Mouse (Mus musculus): Measurements from ENCODE around the gene Zfp771.

The Zfp771 gene

DNA sequence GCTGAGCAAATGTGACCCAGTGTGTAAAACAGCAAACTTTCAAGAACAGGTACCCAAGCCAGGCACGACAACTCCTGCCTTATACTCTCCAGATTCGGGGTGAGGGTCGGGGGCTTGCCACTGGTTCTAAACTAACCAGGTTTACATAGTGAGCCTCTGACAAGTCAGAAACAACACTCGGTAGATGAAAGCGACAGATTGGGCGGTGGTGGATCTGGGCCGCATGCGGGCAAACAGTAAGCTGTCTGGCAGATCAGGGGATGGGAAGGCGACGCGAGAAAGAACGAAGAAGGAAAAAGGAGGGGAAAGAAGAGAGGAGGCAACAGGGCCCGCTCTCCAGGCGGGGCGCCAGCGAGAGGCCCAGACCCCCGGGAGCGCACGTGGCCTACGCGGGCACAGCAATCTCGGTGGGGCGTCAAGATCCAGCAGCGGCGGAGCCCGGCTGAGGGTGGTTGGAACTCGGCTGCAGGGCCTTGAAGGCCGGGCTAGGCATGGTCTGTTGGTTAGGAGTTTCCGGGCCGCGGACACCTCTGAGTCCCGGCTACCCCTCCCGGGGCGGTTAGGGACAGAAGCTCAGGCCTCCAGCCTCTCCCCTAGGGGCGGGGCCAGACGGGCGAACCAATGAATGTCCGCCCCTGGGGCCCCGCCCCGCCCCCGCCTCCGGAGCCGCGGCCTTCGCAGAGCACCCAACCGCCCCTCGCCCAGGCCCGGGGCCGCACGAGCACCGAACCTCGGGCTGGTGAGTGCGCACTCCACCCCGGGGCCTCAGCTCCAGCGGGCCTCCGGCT lies at the start of gene Zfp771:
TSS of gene Zfp771 (plus strand) at position 405 of the 788 bp plus-strand sequence.
- peaks cover 38% of the 10 kb centered on the region for H3K9me3 ChIP-seq (ENCODE audit: low read length)
- no peak for TF ChIP-seq CTCF (conservative IDR thresholded peaks at IDR 0.05; ENCODE audit: low read length)
- no peak for TF ChIP-seq POU5F1 (IDR thresholded peaks at IDR 0.05; ENCODE audit: borderline replicate concordance, low read length)
- no peak for TF ChIP-seq NANOG (IDR thresholded peaks at IDR 0.05; ENCODE audit: borderline replicate concordance, low read length)
- peaks cover 40% of the 10 kb centered on the region for H3K36me3 ChIP-seq (ENCODE audit: insufficient read depth, low read length)
- H3K4me1 ChIP-seq (replicated peaks; ENCODE audit: low read depth, low read length): peaks cover 17% of the 10 kb centered on the region
- no peaks in the 10 kb centered on the region for H3K27me3 ChIP-seq (ENCODE audit: insufficient read depth, low read length)
- H3K4me3 ChIP-seq (replicated peaks; ENCODE audit: low read length): peak within 1 kb of the TSS; percentile 89

GRCm38 (mm10) chr7:127194633-127195029 lies 49.4 kb upstream of the Zfp771 start:
- peaks cover 87% of the 10 kb centered on the region for H3K4me1 ChIP-seq (replicated peaks; ENCODE audit: low read depth, low read length)
- no peaks in the 10 kb centered on the region for H3K9me3 ChIP-seq (ENCODE audit: low read length)
- no peak for TF ChIP-seq CTCF (conservative IDR thresholded peaks at IDR 0.05; ENCODE audit: low read length)
- no peak for TF ChIP-seq POU5F1 (IDR thresholded peaks at IDR 0.05; ENCODE audit: borderline replicate concordance, low read length)
- no peak for TF ChIP-seq NANOG (IDR thresholded peaks at IDR 0.05; ENCODE audit: borderline replicate concordance, low read length)
- H3K27me3 ChIP-seq (ENCODE audit: insufficient read depth, low read length): no peaks in the 10 kb centered on the region
- peak overlapping the region; percentile 94 for H3K4me3 ChIP-seq (replicated peaks; ENCODE audit: low read length)
- H3K36me3 ChIP-seq (ENCODE audit: insufficient read depth, low read length): peaks cover 87% of the 10 kb centered on the region

DNA sequence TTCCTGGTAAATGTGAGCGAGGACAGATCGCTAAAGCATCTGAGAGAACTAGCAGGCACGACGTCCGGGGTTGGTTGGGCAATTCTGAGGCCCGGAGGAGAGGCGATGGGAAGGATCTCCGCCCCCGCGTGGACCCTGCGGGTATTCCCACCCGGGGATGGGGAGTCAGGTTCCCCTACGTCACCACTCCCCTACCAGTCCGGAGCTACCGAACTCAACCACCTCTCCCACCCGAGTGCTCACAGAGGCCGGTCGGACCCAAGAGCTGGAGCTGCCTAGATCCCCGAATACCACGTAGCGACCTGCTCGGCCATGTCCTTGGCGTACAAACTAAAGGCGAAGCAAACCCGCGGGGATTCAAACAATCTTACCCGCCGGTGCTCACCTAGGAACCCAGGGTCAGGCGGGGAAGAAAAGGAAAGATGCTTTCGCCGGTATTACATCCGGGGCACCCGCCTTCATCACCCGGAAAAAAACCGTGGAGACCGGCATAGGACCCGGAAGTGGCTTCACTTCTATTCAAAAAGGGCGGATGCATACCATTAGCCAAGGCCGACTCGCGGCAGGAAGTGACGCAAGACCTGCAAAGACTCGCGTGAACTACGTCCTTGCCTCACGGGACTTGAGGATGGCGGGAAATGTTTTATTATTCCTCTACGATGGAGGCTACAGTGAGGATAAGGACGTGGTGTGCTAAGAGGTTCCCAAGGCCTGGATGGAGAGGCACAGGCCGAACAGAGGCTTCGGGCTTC lies 48.4 kb upstream of the Zfp771 start, which contains the start of gene Cd2bp2:
TSS of gene Cd2bp2 (minus strand) at position 507 of the 752 bp plus-strand sequence.
- Histone ChIP-seq H3K4me3 (replicated peaks; ENCODE audit: low read length) (peak within 1 kb of the TSS; percentile 94), H3K9me3 (ENCODE audit: low read length) (no peaks in the 10 kb centered on the region), H3K27me3 (ENCODE audit: insufficient read depth, low read length) (no peaks in the 10 kb centered on the region), H3K4me1 (replicated peaks; ENCODE audit: low read depth, low read length) (peaks cover 87% of the 10 kb centered on the region), H3K36me3 (ENCODE audit: insufficient read depth, low read length) (peaks cover 87% of the 10 kb centered on the region)
- no peak for TF ChIP-seq POU5F1 (IDR thresholded peaks at IDR 0.05; ENCODE audit: borderline replicate concordance, low read length)
- no peak for TF ChIP-seq NANOG (IDR thresholded peaks at IDR 0.05; ENCODE audit: borderline replicate concordance, low read length)
- TF ChIP-seq CTCF (conservative IDR thresholded peaks at IDR 0.05; ENCODE audit: low read length): peak; percentile 18; the same call in 1 of the 2 replicates

DNA sequence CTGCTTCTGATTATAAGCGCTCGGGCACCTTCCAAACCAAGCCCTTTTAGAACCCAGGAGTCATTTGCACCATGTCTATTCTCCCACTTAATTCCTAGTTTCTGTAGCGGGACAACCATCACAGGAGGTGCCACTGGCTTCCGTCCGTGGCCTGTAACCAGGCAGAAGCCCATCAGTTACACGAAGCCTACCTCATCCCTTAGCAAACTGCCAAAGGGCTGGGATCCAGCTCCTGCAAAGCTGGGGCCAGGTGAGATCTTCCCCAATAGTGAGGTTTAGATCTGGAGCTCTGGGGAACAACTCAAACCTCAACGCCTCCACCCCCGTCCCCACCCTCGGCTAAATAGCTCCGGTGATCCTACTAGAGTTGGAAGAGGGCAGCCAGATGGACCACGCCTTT lies 47.6 kb upstream of the Zfp771 start:
- TF ChIP-seq POU5F1 (IDR thresholded peaks at IDR 0.05; ENCODE audit: borderline replicate concordance, low read length) (no peak), NANOG (IDR thresholded peaks at IDR 0.05; ENCODE audit: borderline replicate concordance, low read length) (no peak), CTCF (conservative IDR thresholded peaks at IDR 0.05; ENCODE audit: low read length) (no peak)

GRCm38 (mm10) chr7:127206606-127207005 lies 37.5 kb upstream of the Zfp771 start:
- no peaks in the 10 kb centered on the region for H3K9me3 ChIP-seq (ENCODE audit: low read length)
- H3K4me1 ChIP-seq (replicated peaks; ENCODE audit: low read depth, low read length): peaks cover 75% of the 10 kb centered on the region
- peaks cover 46% of the 10 kb centered on the region for H3K36me3 ChIP-seq (ENCODE audit: insufficient read depth, low read length)
- no peaks in the 10 kb centered on the region for H3K27me3 ChIP-seq (ENCODE audit: insufficient read depth, low read length)
- peak overlapping the region; percentile 95 for H3K4me3 ChIP-seq (replicated peaks; ENCODE audit: low read length)
- no peak for TF ChIP-seq POU5F1 (IDR thresholded peaks at IDR 0.05; ENCODE audit: borderline replicate concordance, low read length)
- no peak for TF ChIP-seq CTCF (conservative IDR thresholded peaks at IDR 0.05; ENCODE audit: low read length)
- no peak for TF ChIP-seq NANOG (IDR thresholded peaks at IDR 0.05; ENCODE audit: borderline replicate concordance, low read length)

More for the DNA sequence above, 47.6 kb upstream of the Zfp771 start:
- Histone ChIP-seq H3K9me3 (ENCODE audit: low read length) (no peaks in the 10 kb centered on the region), H3K4me1 (replicated peaks; ENCODE audit: low read depth, low read length) (peaks cover 87% of the 10 kb centered on the region), H3K4me3 (replicated peaks; ENCODE audit: low read length) (peak overlapping the region; percentile 94), H3K36me3 (ENCODE audit: insufficient read depth, low read length) (peaks cover 88% of the 10 kb centered on the region), H3K27me3 (ENCODE audit: insufficient read depth, low read length) (no peaks in the 10 kb centered on the region)

DNA sequence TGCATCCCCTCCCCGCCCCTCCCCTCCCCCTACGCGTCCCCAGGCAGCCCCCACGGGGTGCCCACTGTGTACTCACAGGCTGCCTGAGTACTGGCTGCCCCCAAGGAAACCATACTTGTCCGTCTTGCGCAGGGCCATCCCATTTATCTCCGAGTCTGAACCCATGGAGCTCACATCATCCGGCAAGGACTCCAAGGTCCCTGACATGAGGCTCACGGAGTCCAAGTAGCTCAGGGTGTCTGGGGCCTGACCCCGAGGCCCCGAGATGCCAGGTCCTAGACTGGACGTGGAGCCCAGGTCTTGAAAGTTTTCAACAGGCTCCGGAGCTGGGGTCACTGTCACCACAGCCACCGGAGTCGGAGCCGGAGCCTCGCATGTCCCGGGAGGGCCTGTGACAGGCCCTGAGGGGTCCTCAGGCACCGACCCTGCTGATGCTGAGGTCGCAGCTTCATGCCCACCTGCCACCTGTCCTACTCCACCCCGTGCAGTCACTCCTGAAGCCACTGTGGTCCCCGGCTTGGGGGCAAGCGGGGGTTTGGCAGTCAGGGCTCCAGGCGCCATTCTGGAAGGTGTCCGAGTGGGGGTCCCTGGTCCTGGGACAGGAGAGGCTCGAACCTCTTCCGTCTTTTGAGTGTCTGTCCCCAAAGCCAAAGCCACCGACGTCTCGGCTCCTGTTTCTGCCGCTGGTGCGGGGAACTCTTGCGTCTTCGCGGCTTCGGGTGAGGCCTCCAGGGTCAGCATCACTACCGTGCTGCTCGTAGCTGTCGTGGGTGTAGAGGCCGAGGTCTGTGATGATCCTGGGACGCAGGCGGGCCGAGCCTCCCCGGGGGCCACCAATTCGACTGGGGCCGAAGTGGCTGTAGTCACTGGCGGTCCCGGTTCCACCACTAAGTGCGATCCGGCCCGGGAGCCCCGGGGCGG lies 36.4 kb upstream of the Zfp771 start:
- no peak for TF ChIP-seq CTCF (conservative IDR thresholded peaks at IDR 0.05; ENCODE audit: low read length)
- TF ChIP-seq NANOG (IDR thresholded peaks at IDR 0.05; ENCODE audit: borderline replicate concordance, low read length): no peak
- TF ChIP-seq POU5F1 (IDR thresholded peaks at IDR 0.05; ENCODE audit: borderline replicate concordance, low read length): no peak
- Histone ChIP-seq H3K4me3 (replicated peaks; ENCODE audit: low read length) (peak overlapping the region; percentile 95), H3K36me3 (ENCODE audit: insufficient read depth, low read length) (peaks cover 37% of the 10 kb centered on the region), H3K4me1 (replicated peaks; ENCODE audit: low read depth, low read length) (peaks cover 82% of the 10 kb centered on the region), H3K27me3 (ENCODE audit: insufficient read depth, low read length) (no peaks in the 10 kb centered on the region), H3K9me3 (ENCODE audit: low read length) (no peaks in the 10 kb centered on the region)

- no peak for TF ChIP-seq POU5F1 (IDR thresholded peaks at IDR 0.05; ENCODE audit: borderline replicate concordance, low read length)
- no peak for TF ChIP-seq CTCF (conservative IDR thresholded peaks at IDR 0.05; ENCODE audit: low read length)
- no peak for TF ChIP-seq NANOG (IDR thresholded peaks at IDR 0.05; ENCODE audit: borderline replicate concordance, low read length)
- Histone ChIP-seq H3K36me3 (ENCODE audit: insufficient read depth, low read length) (peaks cover 34% of the 10 kb centered on the region), H3K9me3 (ENCODE audit: low read length) (no peaks in the 10 kb centered on the region), H3K27me3 (ENCODE audit: insufficient read depth, low read length) (no peaks in the 10 kb centered on the region), H3K4me1 (replicated peaks; ENCODE audit: low read depth, low read length) (peaks cover 82% of the 10 kb centered on the region), H3K4me3 (replicated peaks; ENCODE audit: low read length) (peak within 1 kb of the TSS; percentile 95)
Measured at GRCm38 (mm10) chr7:127208295-127208552, 35.9 kb upstream of the Zfp771 start, which contains the start of gene Tbc1d10b. Gene Tbc1d10b, minus strand, starts transcription at chr7:127208468.

Measured in E14TG2a.4 (cell line).